Mouse (Mus musculus) megakaryocyte progenitor cell, adult 5-6 weeks (primary cell): Measurements from ENCODE around the gene BC017158. TPM values are rescaled to one million over a fixed set of nuclear protein-coding genes. Genes with fewer than 3 reads are reported as not detected.

Source experiments
- ATAC-seq: replicated peaks from 2 replicates; pipeline ENCODE4 v1.8.0; 2016; ENCODE audit warnings: mild to moderate bottlenecking, moderate TSS enrichment, inconsistent platforms; ENCODE audit not compliant: poor library complexity
- total RNA-seq, 2 experiments: library from RNA; stranded (forward) in 1 of 2; stranded (reverse) in 1 of 2; fragments of 157-497, 149-512 nt in 1 of 2; fragments of 200-1000 nt in 1 of 2; gene quantifications; 2 replicates each; pipeline versions ENCODE4 v1.2.3 to v1.2.4; 2015 to 2017

Gene BC017158
- total RNA-seq, 2 experiments from 2014 or later: 20.5 to 39.5 TPM

DNA sequence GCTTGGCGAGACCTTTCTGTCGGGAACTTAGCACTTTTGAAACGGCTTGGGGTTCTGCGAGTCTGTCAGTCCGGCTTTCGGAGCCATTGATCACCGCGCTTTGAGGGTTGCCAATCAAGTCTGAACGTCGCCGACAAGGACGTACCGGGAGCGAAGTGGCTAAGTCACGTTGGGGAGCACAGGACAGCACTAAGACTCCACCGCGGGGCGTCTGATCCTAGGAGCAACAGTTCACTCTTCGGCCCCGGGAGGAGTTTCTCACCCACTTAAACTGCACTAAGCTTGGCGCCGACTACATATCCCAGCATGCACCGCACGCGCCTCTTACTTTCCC lies 60.4 kb downstream of the BC017158 start:
- no peak for ATAC-seq

DNA sequence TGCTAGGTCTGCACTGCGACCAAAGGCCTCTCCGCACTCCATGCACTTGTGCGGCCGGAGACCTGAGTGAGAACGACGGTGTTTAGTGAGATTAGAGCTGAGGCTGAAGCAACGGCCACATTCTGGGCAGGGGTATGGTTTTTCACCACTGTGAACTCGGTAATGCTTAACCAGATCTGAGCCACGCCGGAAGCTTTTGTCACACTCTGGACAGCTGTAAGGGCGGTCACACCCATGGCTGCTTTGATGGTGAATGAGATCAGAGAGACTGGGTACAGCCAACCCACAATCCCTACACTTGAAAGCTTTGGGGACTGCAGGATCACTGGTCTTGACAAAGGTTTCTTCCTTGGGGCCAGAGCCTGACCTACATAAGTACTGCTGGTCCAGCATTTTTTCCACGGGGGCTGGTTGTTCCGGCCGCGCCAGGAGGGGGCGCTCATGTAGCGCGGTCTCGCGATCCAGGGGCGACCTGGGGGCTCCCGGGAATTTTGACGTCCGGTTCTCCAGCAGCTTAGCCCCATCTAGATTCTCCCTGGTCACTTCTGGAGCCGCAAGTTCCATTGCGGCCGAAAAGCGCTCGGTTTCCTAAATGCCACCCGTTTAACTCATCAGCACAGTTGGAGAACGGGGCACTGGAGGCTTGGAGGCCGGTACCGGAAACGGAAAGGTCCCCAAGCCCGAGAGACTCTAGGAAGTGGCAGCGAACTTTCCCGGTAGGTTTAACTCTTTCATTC lies 60.9 kb downstream of the BC017158 start, which contains the start of gene Armc5:
TSS of gene Armc5 (plus strand) at position 487 of the 737 bp plus-strand sequence.
- ATAC-seq: peak; percentile 40

GRCm38 (mm10) chr7:128236426-128236825 lies 61.5 kb downstream of the BC017158 start:
- no peak for ATAC-seq

- ATAC-seq: no peak
Measured at GRCm38 (mm10) chr7:128235481-128235880, 62.5 kb downstream of the BC017158 start.

DNA sequence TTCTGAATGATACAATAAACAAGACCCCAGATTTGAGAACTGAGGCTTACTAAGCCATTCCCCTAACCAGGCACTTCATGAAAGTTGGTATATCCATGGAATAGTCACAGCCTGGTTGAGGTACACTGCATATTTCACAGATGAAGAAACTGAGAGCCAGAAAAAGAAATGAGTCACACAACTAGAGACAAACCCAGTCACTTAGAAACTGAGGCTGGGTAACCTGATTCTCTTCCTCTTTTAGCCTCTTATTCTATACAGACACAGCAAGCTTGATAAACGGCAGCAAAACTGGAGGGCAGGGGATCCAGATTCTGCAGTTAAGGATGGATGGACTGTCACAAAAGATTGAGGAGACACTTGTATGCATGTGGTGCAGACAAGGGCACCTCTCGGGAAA lies 63.2 kb downstream of the BC017158 start:
- no peak for ATAC-seq

GRCm38 (mm10) chr7:128231741-128232140 lies 66.2 kb downstream of the BC017158 start:
- peak; percentile 88 for ATAC-seq

Other genes with a start within 250 kb of the BC017158 start
- gene Itgam, start 235.5 kb downstream of the BC017158 start, total RNA-seq (2015): 23.6 and 24.3 TPM in 2 replicates
- 28.0 and 34.9 TPM in 2 replicates for gene Itgam, start 235.5 kb downstream of the BC017158 start, total RNA-seq (2017)
- 0.05 TPM in 1 of 2 replicates, not detected in the other for gene Gm49368, start 235.5 kb downstream of the BC017158 start, total RNA-seq (2015)
- gene Gm49368, start 235.5 kb downstream of the BC017158 start, total RNA-seq (2017): not detected in 2 replicates
- gene Itgax, start 168.6 kb downstream of the BC017158 start, total RNA-seq (2015): 0.32 and 0.76 TPM in 2 replicates
- 0.67 and 0.68 TPM in 2 replicates for gene Itgax, start 168.6 kb downstream of the BC017158 start, total RNA-seq (2017)
- gene Itgad, start 143.8 kb downstream of the BC017158 start, total RNA-seq (2015): 0.25 TPM in 1 of 2 replicates, not detected in the other
- 0.51 TPM in 1 of 2 replicates, not detected in the other for gene Itgad, start 143.8 kb downstream of the BC017158 start, total RNA-seq (2017)
- 0.76 and 4.8 TPM in 2 replicates for gene Cox6a2, start 91.8 kb downstream of the BC017158 start, total RNA-seq (2015)
- 0.21 and 1.3 TPM in 2 replicates for gene Cox6a2, start 91.8 kb downstream of the BC017158 start, total RNA-seq (2017)
- 6.9 and 7.1 TPM in 2 replicates for gene Armc5, start 60.8 kb downstream of the BC017158 start, total RNA-seq (2015)
- gene Armc5, start 60.8 kb downstream of the BC017158 start, total RNA-seq (2017): 9.5 and 11.8 TPM in 2 replicates
- 4.3 TPM in 2 replicates for gene 9130023H24Rik, start 60.1 kb downstream of the BC017158 start, total RNA-seq (2015)
- 4.7 and 7.2 TPM in 2 replicates for gene 9130023H24Rik, start 60.1 kb downstream of the BC017158 start, total RNA-seq (2017)
- gene Tgfb1i1, start 51.4 kb downstream of the BC017158 start, total RNA-seq (2015): 0.44 and 0.54 TPM in 2 replicates
- not detected in 2 replicates for gene Tgfb1i1, start 51.4 kb downstream of the BC017158 start, total RNA-seq (2017)
- gene Slc5a2, start 32.5 kb downstream of the BC017158 start, total RNA-seq (2015): not detected in 2 replicates
- gene Slc5a2, start 32.5 kb downstream of the BC017158 start, total RNA-seq (2017): not detected in 2 replicates
- 77.0 and 92.7 TPM in 2 replicates for gene Rgs10, start 120.6 kb upstream of the BC017158 start, total RNA-seq (2015)
- gene Rgs10, start 120.6 kb upstream of the BC017158 start, total RNA-seq (2017): 55.4 and 83.3 TPM in 2 replicates
- 171 and 194 TPM in 2 replicates for gene Tial1, start 163.5 kb upstream of the BC017158 start, total RNA-seq (2015)
- gene Tial1, start 163.5 kb upstream of the BC017158 start, total RNA-seq (2017): 53.4 and 80.2 TPM in 2 replicates
- 6.8 and 8.5 TPM in 2 replicates for gene Bag3, start 225.4 kb upstream of the BC017158 start, total RNA-seq (2015)
- gene Bag3, start 225.4 kb upstream of the BC017158 start, total RNA-seq (2017): 6.2 and 6.4 TPM in 2 replicates